Mouse (Mus musculus): ENCODE measurements around the gene Dusp8. TPM values are rescaled to one million over a fixed set of nuclear protein-coding genes. Genes with fewer than 3 reads are reported as not detected.

The Dusp8 gene
- polyA plus RNA-seq, 2 experiments = 3.5 to 4.1 TPM

GRCm38 (mm10) chr7:142035048-142035811, 60.4 kb downstream of the Dusp8 start:
- Histone ChIP-seq H3K4me1 (ENCODE audit: control insufficient read depth, insufficient read depth, low read length) (peaks cover 7% of the 10 kb centered on the region; the same call in 1 of the 2 replicates), H3K27me3 (ENCODE audit: control insufficient read depth, insufficient read depth, low read length) (no peaks in the 10 kb centered on the region), H3K4me3 (replicated peaks; ENCODE audit: low read length) (no peak overlapping the region), H3K4me2 (replicated peaks; ENCODE audit: low read depth, low read length, severe bottlenecking) (no peak overlapping the region), H3K9ac (ENCODE audit: low read depth, low read length, severe bottlenecking) (no peak overlapping the region), H3K9me3 (ENCODE audit: control insufficient read depth, low read length) (no peaks in the 10 kb centered on the region), H3K36me3 (ENCODE audit: control insufficient read depth, insufficient read depth, low read length) (no peaks in the 10 kb centered on the region), H3K27ac (replicated peaks; ENCODE audit: low read depth, low read length) (no peak overlapping the region)
- ATAC-seq (ENCODE audit: low FRiP score, low read depth) = peak; percentile 47
- 36% methylated on average over 2 of the region's 2 CpGs for WGBS
- DNase-seq (ENCODE audit: low spot score) = no peak
- TF ChIP-seq POLR2A (IDR thresholded peaks at IDR 0.05; ENCODE audit: borderline replicate concordance, extremely low read depth, insufficient read depth, insufficient read length) = no peak

- TF ChIP-seq POLR2A (IDR thresholded peaks at IDR 0.05; ENCODE audit: borderline replicate concordance, extremely low read depth, insufficient read depth, insufficient read length) = no peak
- Histone ChIP-seq H3K4me2 (replicated peaks; ENCODE audit: low read depth, low read length, severe bottlenecking) (no peak overlapping the region), H3K27ac (replicated peaks; ENCODE audit: low read depth, low read length) (no peak overlapping the region), H3K9ac (ENCODE audit: low read depth, low read length, severe bottlenecking) (no peak overlapping the region), H3K27me3 (ENCODE audit: control insufficient read depth, insufficient read depth, low read length) (no peaks in the 10 kb centered on the region), H3K4me1 (ENCODE audit: control insufficient read depth, insufficient read depth, low read length) (peaks cover 7% of the 10 kb centered on the region; the same call in 1 of the 2 replicates), H3K4me3 (replicated peaks; ENCODE audit: low read length) (no peak overlapping the region), H3K36me3 (ENCODE audit: control insufficient read depth, insufficient read depth, low read length) (no peaks in the 10 kb centered on the region), H3K9me3 (ENCODE audit: control insufficient read depth, low read length) (no peaks in the 10 kb centered on the region)
- DNase-seq (ENCODE audit: low spot score) (no peak), ATAC-seq (ENCODE audit: low FRiP score, low read depth) (no peak)
- 72% methylated on average over 2 of the region's 2 CpGs for WGBS
These were observed 61.4 kb downstream of the Dusp8 start for GRCm38 (mm10) chr7:142034198-142034597.

DNA sequence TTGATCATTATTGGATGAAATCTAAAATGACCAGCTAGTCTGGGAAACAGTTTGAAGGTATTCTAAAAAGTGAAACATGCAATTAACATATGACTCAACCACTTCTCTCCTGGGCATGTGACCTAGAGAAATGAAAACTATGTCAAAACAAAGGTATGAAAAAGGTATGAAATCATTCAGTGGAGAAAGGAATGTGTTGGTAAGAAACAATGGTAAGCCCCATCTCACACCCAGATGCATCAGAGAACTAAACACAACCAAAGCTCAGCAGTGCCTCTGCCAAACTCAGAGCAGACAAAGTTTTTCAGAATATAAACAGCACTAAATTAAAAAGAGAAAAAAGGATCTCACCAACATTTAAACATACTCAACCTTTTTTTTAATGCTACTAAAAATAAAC, 65.6 kb downstream of the Dusp8 start:
- H3K4me3 ChIP-seq (replicated peaks; ENCODE audit: low read length) = no peak overlapping the region
- no peaks in the 10 kb centered on the region for H3K27me3 ChIP-seq (ENCODE audit: control insufficient read depth, insufficient read depth, low read length)
- no peak for DNase-seq (ENCODE audit: low spot score)
- H3K27ac ChIP-seq (replicated peaks; ENCODE audit: low read depth, low read length) = no peak overlapping the region
- no peak for TF ChIP-seq POLR2A (IDR thresholded peaks at IDR 0.05; ENCODE audit: borderline replicate concordance, extremely low read depth, insufficient read depth, insufficient read length)
- no peak for ATAC-seq (ENCODE audit: low FRiP score, low read depth)
- H3K9me3 ChIP-seq (ENCODE audit: control insufficient read depth, low read length) = no peaks in the 10 kb centered on the region
- no peak overlapping the region for H3K9ac ChIP-seq (ENCODE audit: low read depth, low read length, severe bottlenecking)
- H3K4me2 ChIP-seq (replicated peaks; ENCODE audit: low read depth, low read length, severe bottlenecking) = no peak overlapping the region
- no peaks in the 10 kb centered on the region for H3K36me3 ChIP-seq (ENCODE audit: control insufficient read depth, insufficient read depth, low read length)
- H3K4me1 ChIP-seq (ENCODE audit: control insufficient read depth, insufficient read depth, low read length) = peaks cover 9% of the 10 kb centered on the region; the same call in 1 of the 2 replicates

Other genes starting within 250 kb of the Dusp8 start
- gene Tollip, start 177.3 kb downstream of the Dusp8 start, polyA plus RNA-seq (2012; rRNA removed) = 46.0 and 55.8 TPM in 2 replicates
- 41.3 and 46.3 TPM in 2 replicates for gene Tollip, start 177.3 kb downstream of the Dusp8 start, polyA plus RNA-seq (2014; fragmentation: Nextera tagmentation; extraction: Ambion mirVana)
- gene Brsk2, start 146.1 kb downstream of the Dusp8 start, polyA plus RNA-seq (2012; rRNA removed) = 0.47 and 0.78 TPM in 2 replicates
- gene Brsk2, start 146.1 kb downstream of the Dusp8 start, polyA plus RNA-seq (2014; fragmentation: Nextera tagmentation; extraction: Ambion mirVana) = 0.66 and 0.68 TPM in 2 replicates
- 55.2 and 56.2 TPM in 2 replicates for gene Mob2, start 34.8 kb downstream of the Dusp8 start, polyA plus RNA-seq (2012; rRNA removed)
- gene Mob2, start 34.8 kb downstream of the Dusp8 start, polyA plus RNA-seq (2014; fragmentation: Nextera tagmentation; extraction: Ambion mirVana) = 73.6 and 76.9 TPM in 2 replicates
- not detected in 2 replicates for gene Gm45618, start 24.9 kb upstream of the Dusp8 start, polyA plus RNA-seq (2012; rRNA removed)
- not detected in 2 replicates for gene Gm45618, start 24.9 kb upstream of the Dusp8 start, polyA plus RNA-seq (2014; fragmentation: Nextera tagmentation; extraction: Ambion mirVana)
- not detected in 2 replicates for gene Gm39115, start 40.2 kb upstream of the Dusp8 start, polyA plus RNA-seq (2012; rRNA removed)
- gene Gm39115, start 40.2 kb upstream of the Dusp8 start, polyA plus RNA-seq (2014; fragmentation: Nextera tagmentation; extraction: Ambion mirVana) = not detected in 2 replicates
- gene Gm45337, start 48.8 kb upstream of the Dusp8 start, polyA plus RNA-seq (2012; rRNA removed) = not detected in 2 replicates
- gene Gm45337, start 48.8 kb upstream of the Dusp8 start, polyA plus RNA-seq (2014; fragmentation: Nextera tagmentation; extraction: Ambion mirVana) = not detected in 2 replicates
- gene Gm29735, start 61.3 kb upstream of the Dusp8 start, polyA plus RNA-seq (2012; rRNA removed) = not detected in 2 replicates
- gene Gm29735, start 61.3 kb upstream of the Dusp8 start, polyA plus RNA-seq (2014; fragmentation: Nextera tagmentation; extraction: Ambion mirVana) = not detected in 2 replicates
- gene Gm4553, start 69.9 kb upstream of the Dusp8 start, polyA plus RNA-seq (2012; rRNA removed) = not detected in 2 replicates
- gene Gm4553, start 69.9 kb upstream of the Dusp8 start, polyA plus RNA-seq (2014; fragmentation: Nextera tagmentation; extraction: Ambion mirVana) = not detected in 2 replicates
- gene Krtap5-2, start 80.2 kb upstream of the Dusp8 start, polyA plus RNA-seq (2012; rRNA removed) = not detected in 2 replicates
- gene Krtap5-2, start 80.2 kb upstream of the Dusp8 start, polyA plus RNA-seq (2014; fragmentation: Nextera tagmentation; extraction: Ambion mirVana) = not detected in 2 replicates
- not detected in 2 replicates for gene Gm10153, start 94.5 kb upstream of the Dusp8 start, polyA plus RNA-seq (2012; rRNA removed)
- gene Gm10153, start 94.5 kb upstream of the Dusp8 start, polyA plus RNA-seq (2014; fragmentation: Nextera tagmentation; extraction: Ambion mirVana) = not detected in 2 replicates
- not detected in 2 replicates for gene Krtap5-3, start 105.5 kb upstream of the Dusp8 start, polyA plus RNA-seq (2012; rRNA removed)
- gene Krtap5-3, start 105.5 kb upstream of the Dusp8 start, polyA plus RNA-seq (2014; fragmentation: Nextera tagmentation; extraction: Ambion mirVana) = not detected in 2 replicates
- not detected in 2 replicates for gene Gm7579, start 116.0 kb upstream of the Dusp8 start, polyA plus RNA-seq (2012; rRNA removed)
- not detected in 2 replicates for gene Gm7579, start 116.0 kb upstream of the Dusp8 start, polyA plus RNA-seq (2014; fragmentation: Nextera tagmentation; extraction: Ambion mirVana)
- not detected in 2 replicates for gene Krtap5-5, start 134.1 kb upstream of the Dusp8 start, polyA plus RNA-seq (2012; rRNA removed)
- not detected in 2 replicates for gene Krtap5-5, start 134.1 kb upstream of the Dusp8 start, polyA plus RNA-seq (2014; fragmentation: Nextera tagmentation; extraction: Ambion mirVana)
- gene Gm40460, start 145.2 kb upstream of the Dusp8 start, polyA plus RNA-seq (2012; rRNA removed) = not detected in 2 replicates
- not detected in 2 replicates for gene Gm40460, start 145.2 kb upstream of the Dusp8 start, polyA plus RNA-seq (2014; fragmentation: Nextera tagmentation; extraction: Ambion mirVana)
- gene Gm2431, start 162.5 kb upstream of the Dusp8 start, polyA plus RNA-seq (2012; rRNA removed) = not detected in 2 replicates
- not detected in 2 replicates for gene Gm2431, start 162.5 kb upstream of the Dusp8 start, polyA plus RNA-seq (2014; fragmentation: Nextera tagmentation; extraction: Ambion mirVana)
- gene Gm4559, start 178.5 kb upstream of the Dusp8 start, polyA plus RNA-seq (2012; rRNA removed) = 0.28 TPM in 1 of 2 replicates, not detected in the other
- not detected in 2 replicates for gene Gm4559, start 178.5 kb upstream of the Dusp8 start, polyA plus RNA-seq (2014; fragmentation: Nextera tagmentation; extraction: Ambion mirVana)
- not detected in 2 replicates for gene Krtap5-1, start 201.3 kb upstream of the Dusp8 start, polyA plus RNA-seq (2012; rRNA removed)
- gene Krtap5-1, start 201.3 kb upstream of the Dusp8 start, polyA plus RNA-seq (2014; fragmentation: Nextera tagmentation; extraction: Ambion mirVana) = not detected in 2 replicates
- gene Krtap5-4, start 207.7 kb upstream of the Dusp8 start, polyA plus RNA-seq (2012; rRNA removed) = not detected in 2 replicates
- not detected in 2 replicates for gene Krtap5-4, start 207.7 kb upstream of the Dusp8 start, polyA plus RNA-seq (2014; fragmentation: Nextera tagmentation; extraction: Ambion mirVana)

All from limb, embryonic 14.5 days (tissue).